Comparison of ENCODE assay signal across 21 mouse cellular contexts in genomic region chr13:95752386-95752785, GRCm38 (mm10). TPM values are rescaled to one million over a fixed set of nuclear protein-coding genes. Genes with fewer than 3 reads are reported as not detected.
DNase-seq lines count a peak whose midpoint lies in the region; ATAC-seq and TF ChIP-seq lines count a peak whose summit lies in the region.
"Had no signal": no experiment of that assay in that cellular context is flagged by ENCODE, and none has a peak within 500 bp of the region (broad histone marks: within the 10 kb centered on the region; RNA-seq: fewer than 3 reads in every experiment).

No protein-coding gene starts in this region.

- no peak overlapping the region for H3K4me3 ChIP-seq in lung, adult 2 months (replicated peaks; ENCODE audit: extremely low read depth, low read depth, low read length)
- no peak overlapping the region for H3K4me3 ChIP-seq in intestine, postnatal 0 days (ENCODE audit: low read depth, low read length)
- no peak overlapping the region for H3K4me3 ChIP-seq in hindbrain, postnatal 0 days (ENCODE audit: low read length)
- H3K4me3 ChIP-seq in forebrain, embryonic 13.5 days: no peak overlapping the region
- H3K4me3 ChIP-seq: embryonic facial prominence, embryonic 10.5 days; erythroblast, embryonic 14.5 days; forebrain, embryonic 10.5 days; forebrain, embryonic 15.5 days; heart, embryonic 13.5 days; hindbrain, embryonic 15.5 days had no signal

- TF ChIP-seq POLR2A in lung, adult 2 months (IDR thresholded peaks at IDR 0.05; ENCODE audit: borderline replicate concordance, extremely low read depth, low read depth, low read length): no peak

- H3K36me3 ChIP-seq in intestine, postnatal 0 days (ENCODE audit: control insufficient read depth, insufficient read depth): 0 out of 2 replicates have a peak, but pooled peaks cover 8% of the 10 kb centered on the region
- H3K36me3 ChIP-seq in hindbrain, postnatal 0 days (ENCODE audit: insufficient read depth, low read length): no peaks in the 10 kb centered on the region
- H3K36me3 ChIP-seq in forebrain, embryonic 13.5 days (ENCODE audit: poor library complexity, severe bottlenecking): 0 out of 2 replicates have a peak, but pooled peaks cover 13% of the 10 kb centered on the region
- H3K36me3 ChIP-seq: forebrain, embryonic 15.5 days; heart, embryonic 13.5 days; hindbrain, embryonic 15.5 days had no signal

- H3K4me1 ChIP-seq in lung, adult 2 months (ENCODE audit: control insufficient read depth, insufficient read depth, low read length): no peaks in the 10 kb centered on the region
- H3K4me1 ChIP-seq in intestine, postnatal 0 days (replicated peaks; ENCODE audit: control insufficient read depth, insufficient read depth, low read length): no peaks in the 10 kb centered on the region
- H3K4me1 ChIP-seq in hindbrain, postnatal 0 days (ENCODE audit: insufficient read depth, low read length): no peaks in the 10 kb centered on the region
- H3K4me1 ChIP-seq in forebrain, embryonic 13.5 days: no peaks in the 10 kb centered on the region
- H3K4me1 ChIP-seq: embryonic facial prominence, embryonic 10.5 days; forebrain, embryonic 10.5 days; forebrain, embryonic 15.5 days; hindbrain, embryonic 15.5 days had no signal

- ATAC-seq in intestine, postnatal 0 days: 0 out of 2 replicates have a peak, but pooled peaks have one; percentile 49
- no peak for ATAC-seq in hindbrain, postnatal 0 days
- ATAC-seq in forebrain, embryonic 13.5 days: no peak
- ATAC-seq: forebrain, embryonic 15.5 days; Patski had no signal

- no peak overlapping the region for H3K9ac ChIP-seq in intestine, postnatal 0 days (ENCODE audit: low read depth, low read length)
- H3K9ac ChIP-seq in hindbrain, postnatal 0 days (replicated peaks; ENCODE audit: low read length): no peak overlapping the region
- H3K9ac ChIP-seq in forebrain, embryonic 13.5 days: no peak overlapping the region
- H3K9ac ChIP-seq: forebrain, embryonic 15.5 days; heart, embryonic 13.5 days; hindbrain, embryonic 15.5 days had no signal

- no peaks in the 10 kb centered on the region for H3K9me3 ChIP-seq in intestine, postnatal 0 days (ENCODE audit: control insufficient read depth)
- H3K9me3 ChIP-seq in hindbrain, postnatal 0 days (ENCODE audit: low read length): no peaks in the 10 kb centered on the region
- no peaks in the 10 kb centered on the region for H3K9me3 ChIP-seq in forebrain, embryonic 13.5 days (replicated peaks)
- H3K9me3 ChIP-seq: embryonic facial prominence, embryonic 10.5 days; forebrain, embryonic 10.5 days; forebrain, embryonic 15.5 days; heart, embryonic 13.5 days; hindbrain, embryonic 15.5 days had no signal

- intact Hi-C loops in gastrocnemius, postnatal 36 days (cut with DNase I): no loop called here

- no peak overlapping the region for H3K27ac ChIP-seq in intestine, postnatal 0 days (ENCODE audit: low read depth, low read length)
- H3K27ac ChIP-seq in hindbrain, postnatal 0 days: no peak overlapping the region
- no peak overlapping the region for H3K27ac ChIP-seq in forebrain, embryonic 13.5 days
- H3K27ac ChIP-seq: embryonic facial prominence, embryonic 10.5 days; forebrain, embryonic 10.5 days; forebrain, embryonic 15.5 days; heart, embryonic 13.5 days; hindbrain, embryonic 15.5 days had no signal

- H3K27me3 ChIP-seq in intestine, postnatal 0 days (replicated peaks; ENCODE audit: control insufficient read depth, insufficient read depth, low read length): no peaks in the 10 kb centered on the region
- H3K27me3 ChIP-seq in hindbrain, postnatal 0 days (ENCODE audit: insufficient read depth, low read length): no peaks in the 10 kb centered on the region
- H3K27me3 ChIP-seq in forebrain, embryonic 13.5 days: no peaks in the 10 kb centered on the region
- H3K27me3 ChIP-seq: forebrain, embryonic 15.5 days; heart, embryonic 13.5 days; hindbrain, embryonic 15.5 days; Patski had no signal

- 81% methylated on average over 9 of the region's 9 CpGs for WGBS in lung, adult 2 months
- WGBS in intestine, postnatal 0 days: 55% methylated on average over 9 of the region's 9 CpGs
- WGBS in hindbrain, postnatal 0 days: 82% methylated on average over 9 of the region's 9 CpGs
- 92% methylated on average over 9 of the region's 9 CpGs for WGBS in forebrain, embryonic 13.5 days

- peak; percentile 4 for DNase-seq in gastrocnemius, adult 18-20 months (ENCODE audit: low spot score)
- no peak for DNase-seq in gastrocnemius, postnatal 36 days
- DNase-seq in lung, postnatal 36 days: peak; percentile 21
- DNase-seq in lung, adult 2 months: no peak
- DNase-seq in kidney, adult 18-20 months: no peak
- no peak for DNase-seq in hindbrain, postnatal 0 days (ENCODE audit: low spot score)
- DNase-seq: adrenal gland, adult 8-10 months; adrenal gland, postnatal 36 days; cerebellum, adult 2 months; cerebellum, postnatal 10 days; gastrocnemius, postnatal 10 days; heart, postnatal 36 days had no signal

- no peak for TF ChIP-seq CTCF in lung, adult 2 months (IDR thresholded peaks at IDR 0.05; ENCODE audit: insufficient read depth, low read length)
- TF ChIP-seq CTCF in intestine, postnatal 0 days (IDR thresholded peaks at IDR 0.05; ENCODE audit: low read depth): no peak
- TF ChIP-seq CTCF in hindbrain, postnatal 0 days (IDR thresholded peaks at IDR 0.05; ENCODE audit: low read depth): no peak

- H3K4me2 ChIP-seq in intestine, postnatal 0 days (replicated peaks; ENCODE audit: low read depth): no peak overlapping the region
- H3K4me2 ChIP-seq in hindbrain, postnatal 0 days (ENCODE audit: low read depth, low read length): no peak overlapping the region
- no peak overlapping the region for H3K4me2 ChIP-seq in forebrain, embryonic 13.5 days
- H3K4me2 ChIP-seq: forebrain, embryonic 15.5 days; heart, embryonic 13.5 days; hindbrain, embryonic 15.5 days had no signal

RNA-seq across cellular contexts. Expression of gene F2rl2, which starts 55.7 kb away (rescaled TPM):
- not detected for total RNA-seq in gastrocnemius, adult 18-20 months (2021)
- total RNA-seq in gastrocnemius, postnatal 36 days (2021): not detected
- polyA plus RNA-seq in lung, adult 2 months (2012; rRNA removed): 1.6 and 2.3 TPM in 2 replicates
- 0.17 and 0.43 TPM in 2 replicates for polyA plus RNA-seq in intestine, postnatal 0 days (2015; fragmentation: Nextera tagmentation; extraction: Ambion mirVana)
- total RNA-seq in hindbrain, postnatal 0 days (2014; rRNA removed): 0.26 and 0.83 TPM in 2 replicates
- polyA plus RNA-seq in hindbrain, postnatal 0 days (2015; fragmentation: Nextera tagmentation; extraction: Ambion mirVana): 0.54 and 0.66 TPM in 2 replicates
- polyA plus RNA-seq in forebrain, embryonic 13.5 days (2015; fragmentation: Nextera tagmentation; extraction: Ambion mirVana): 0.52 and 0.58 TPM in 2 replicates
- polyA plus RNA-seq: erythroblast, embryonic 14.5 days; Patski had no signal

Comparison
In these comparisons a context has a peak if more than half of its experiments do, and no peak if none do; other contexts are left out.
1. DNase-seq: peak in gastrocnemius, adult 18-20 months (single experiment) and lung, postnatal 36 days (single experiment); none in gastrocnemius, postnatal 36 days (0 of 2), lung, adult 2 months (single experiment), kidney, adult 18-20 months (single experiment) and hindbrain, postnatal 0 days (single experiment).